Mouse (Mus musculus): ENCODE measurements around the gene Sp3. TPM values are rescaled to one million over a fixed set of nuclear protein-coding genes. Genes with fewer than 3 reads are reported as not detected.

Gene Sp3
- polyA plus RNA-seq, 2 experiments = 19.0 to 35.0 TPM

DNA sequence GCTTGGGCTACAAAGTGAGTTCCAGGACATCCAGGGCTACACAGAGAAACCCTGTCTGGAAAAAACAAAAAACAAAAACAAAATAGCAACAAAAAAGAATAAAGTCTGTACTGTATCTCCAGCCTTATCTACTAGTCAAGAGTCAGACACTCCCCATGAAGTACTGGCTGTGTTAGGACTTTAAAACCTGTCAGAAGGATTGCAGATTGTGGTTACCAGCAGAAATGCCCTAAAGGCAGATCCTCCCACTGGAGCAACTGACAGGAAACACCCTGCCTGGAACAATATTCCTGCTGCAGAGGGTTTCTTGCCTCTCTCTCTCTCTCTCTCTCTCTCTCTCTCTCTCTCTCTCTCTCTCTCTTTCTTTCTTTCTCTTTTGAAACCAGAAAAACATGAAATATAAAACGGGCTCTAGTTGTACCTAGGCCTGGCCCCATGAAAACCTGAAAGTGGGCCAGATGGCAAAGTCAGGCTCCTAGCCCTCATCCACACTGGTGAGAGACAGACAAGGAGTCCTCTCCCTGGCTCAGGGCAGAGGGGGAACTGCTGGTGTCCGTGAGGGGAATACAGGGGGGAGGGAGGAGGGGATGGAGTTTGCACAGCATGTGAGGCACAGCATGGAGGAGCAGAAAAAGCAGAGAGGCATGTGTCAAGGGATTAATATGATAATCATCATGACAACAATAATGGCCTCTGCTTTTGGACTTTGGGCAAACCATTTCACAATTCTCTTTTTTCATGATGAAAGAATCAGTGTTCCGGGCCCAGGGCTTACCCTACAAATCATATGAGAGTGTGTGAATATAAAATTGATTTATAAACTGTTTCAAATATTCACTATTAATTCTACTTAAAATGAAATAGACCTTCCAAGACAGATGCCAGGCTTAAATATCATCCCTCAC lies 25.6 kb upstream of the Sp3 start:
- ATAC-seq (ENCODE audit: insufficient read depth) (no peak), DNase-seq (ENCODE audit: low read depth in 3 of 3, low spot score in 3 of 3) (no peak)
- H3K9ac ChIP-seq (replicated peaks) = peak overlapping the region; percentile 27; the same call in 1 of the 2 replicates
- H3K27ac ChIP-seq = no peak overlapping the region
- no peaks in the 10 kb centered on the region for H3K27me3 ChIP-seq (ENCODE audit: control insufficient read depth, insufficient read depth, low read length)
- no peak overlapping the region for H3K4me3 ChIP-seq (ENCODE audit: insufficient read depth in 1 of 2, low read depth in 2 of 2, low read length in 2 of 2)
- H3K36me3 ChIP-seq (replicated peaks; ENCODE audit: control insufficient read depth, insufficient read depth, low read depth) = no peaks in the 10 kb centered on the region
- peaks cover 35 to 48% of the 10 kb centered on the region in 2 experiments for H3K4me1 ChIP-seq (replicated peaks; ENCODE audit: control insufficient read depth in 2 of 2, insufficient read depth in 2 of 2, low read length in 1 of 2)
- TF ChIP-seq EP300 (IDR thresholded peaks at IDR 0.05; ENCODE audit: low read depth) (no peak), CTCF (IDR thresholded peaks at IDR 0.05; ENCODE audit: low read depth) (no peak)
- 41% methylated on average over 3 of the region's 3 CpGs for WGBS (ENCODE audit: insufficient replicate concordance)
- peaks cover 3% of the 10 kb centered on the region; the same call in 1 of the 2 replicates for H3K9me3 ChIP-seq (ENCODE audit: control insufficient read depth, low read length)
- H3K4me2 ChIP-seq (ENCODE audit: low read depth) = no peak overlapping the region; the same call in 1 of the 2 replicates

DNA sequence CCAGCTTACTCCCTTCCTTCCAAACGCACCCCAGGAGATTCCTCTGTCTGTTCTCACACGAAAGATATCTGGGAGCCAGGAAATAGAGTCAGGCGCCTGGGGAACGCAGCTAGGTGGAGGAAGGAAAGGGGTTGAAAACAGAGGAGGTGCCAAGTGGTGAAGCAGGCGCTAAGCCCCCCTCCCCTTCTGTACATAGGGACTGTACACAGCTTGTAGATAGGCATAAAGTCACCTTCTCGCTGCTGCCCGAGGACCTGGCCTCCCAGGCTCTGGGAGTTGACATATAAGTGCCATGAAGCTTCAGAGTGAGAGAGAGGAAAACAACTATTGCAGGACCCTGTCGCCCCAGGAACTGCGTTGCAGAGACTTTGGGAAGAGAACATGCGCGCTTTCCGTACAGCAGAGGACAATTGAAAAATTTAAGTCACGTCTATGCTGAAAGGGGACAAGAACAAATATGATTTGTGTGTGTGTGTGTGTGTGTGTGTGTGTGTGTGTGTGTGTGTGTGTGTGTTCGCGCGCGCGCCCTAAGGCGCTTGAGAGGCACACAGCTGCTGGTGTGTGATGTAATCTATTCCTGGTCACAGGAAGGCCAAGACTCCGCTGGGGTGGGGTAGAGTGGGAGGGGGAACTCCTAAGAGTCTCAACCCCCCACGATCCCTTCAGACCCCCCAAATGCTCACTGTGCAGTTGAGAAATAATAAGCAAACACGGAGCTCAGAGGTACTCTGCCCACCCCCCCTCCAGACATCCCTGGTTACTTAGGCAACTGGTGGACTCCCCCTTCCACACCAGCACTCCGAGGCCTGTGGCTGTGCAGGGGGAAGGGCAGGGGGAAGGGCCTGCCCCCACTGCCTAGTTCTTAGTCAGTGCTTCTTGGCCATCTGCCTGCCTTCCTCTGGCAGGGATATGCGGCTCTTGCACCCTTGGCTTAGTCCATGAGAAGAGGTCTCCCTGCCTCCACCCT lies 23.8 kb upstream of the Sp3 start:
- DNase-seq (ENCODE audit: low read depth in 3 of 3, low spot score in 3 of 3) = no peak
- H3K9ac ChIP-seq (replicated peaks) = peak overlapping the region; percentile 34
- peaks cover 41 to 54% of the 10 kb centered on the region in 2 experiments for H3K4me1 ChIP-seq (replicated peaks; ENCODE audit: control insufficient read depth in 2 of 2, insufficient read depth in 2 of 2, low read length in 1 of 2)
- no peak for TF ChIP-seq EP300 (IDR thresholded peaks at IDR 0.05; ENCODE audit: low read depth)
- TF ChIP-seq CTCF (IDR thresholded peaks at IDR 0.05; ENCODE audit: low read depth) = no peak
- peak overlapping the region; percentile 83 for H3K27ac ChIP-seq
- no peaks in the 10 kb centered on the region for H3K9me3 ChIP-seq (ENCODE audit: control insufficient read depth, low read length)
- WGBS (ENCODE audit: insufficient replicate concordance) = 14% methylated on average over 24 of the region's 24 CpGs
- H3K4me2 ChIP-seq (ENCODE audit: low read depth) = peak overlapping the region; percentile 62
- no peak for ATAC-seq (ENCODE audit: insufficient read depth)
- H3K4me3 ChIP-seq (ENCODE audit: insufficient read depth in 1 of 2, low read depth in 2 of 2, low read length in 2 of 2) = no peak overlapping the region; a peak in 1 of 4 replicates
- no peaks in the 10 kb centered on the region for H3K27me3 ChIP-seq (ENCODE audit: control insufficient read depth, insufficient read depth, low read length)
- H3K36me3 ChIP-seq (replicated peaks; ENCODE audit: control insufficient read depth, insufficient read depth, low read depth) = no peaks in the 10 kb centered on the region

DNA sequence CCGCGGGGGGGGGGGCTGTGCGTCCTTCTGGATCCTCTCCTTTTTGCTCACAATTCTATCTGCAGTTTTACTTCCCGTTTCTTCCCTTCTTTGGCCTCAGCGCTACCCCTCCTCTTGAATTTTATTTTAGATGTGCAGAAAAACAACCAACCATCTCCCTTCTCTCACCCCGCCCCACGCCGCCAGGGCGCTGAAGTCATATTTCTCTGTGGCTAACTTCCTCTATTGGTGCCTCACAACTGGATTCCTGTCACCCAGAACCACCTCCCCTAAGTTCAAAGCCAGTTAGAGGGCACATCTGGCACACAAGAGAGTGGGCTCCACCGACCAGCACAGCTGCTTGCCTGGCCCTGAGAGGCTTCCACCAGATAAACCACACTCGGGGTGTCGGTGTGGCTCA lies 22.8 kb upstream of the Sp3 start:
- ATAC-seq (ENCODE audit: insufficient read depth) = no peak
- Histone ChIP-seq H3K27ac (peak overlapping the region; percentile 83), H3K36me3 (replicated peaks; ENCODE audit: control insufficient read depth, insufficient read depth, low read depth) (no peaks in the 10 kb centered on the region), H3K9me3 (ENCODE audit: control insufficient read depth, low read length) (no peaks in the 10 kb centered on the region), H3K4me3 (ENCODE audit: insufficient read depth in 1 of 2, low read depth in 2 of 2, low read length in 2 of 2) (peak overlapping the region in 1 of 2 experiments; percentile 1; a peak in 1 of 4 replicates), H3K4me1 (replicated peaks; ENCODE audit: control insufficient read depth in 2 of 2, insufficient read depth in 2 of 2, low read length in 1 of 2) (peaks cover 41 to 54% of the 10 kb centered on the region in 2 experiments), H3K9ac (replicated peaks) (peak overlapping the region; percentile 34), H3K4me2 (ENCODE audit: low read depth) (peak overlapping the region; percentile 62), H3K27me3 (ENCODE audit: control insufficient read depth, insufficient read depth, low read length) (no peaks in the 10 kb centered on the region)
- TF ChIP-seq EP300 (IDR thresholded peaks at IDR 0.05; ENCODE audit: low read depth) (no peak), CTCF (IDR thresholded peaks at IDR 0.05; ENCODE audit: low read depth) (no peak; the same call in 1 of the 2 replicates)
- 10% methylated on average over 12 of the region's 12 CpGs for WGBS (ENCODE audit: insufficient replicate concordance)
- DNase-seq (ENCODE audit: low read depth in 3 of 3, low spot score in 3 of 3) = no peak

DNA sequence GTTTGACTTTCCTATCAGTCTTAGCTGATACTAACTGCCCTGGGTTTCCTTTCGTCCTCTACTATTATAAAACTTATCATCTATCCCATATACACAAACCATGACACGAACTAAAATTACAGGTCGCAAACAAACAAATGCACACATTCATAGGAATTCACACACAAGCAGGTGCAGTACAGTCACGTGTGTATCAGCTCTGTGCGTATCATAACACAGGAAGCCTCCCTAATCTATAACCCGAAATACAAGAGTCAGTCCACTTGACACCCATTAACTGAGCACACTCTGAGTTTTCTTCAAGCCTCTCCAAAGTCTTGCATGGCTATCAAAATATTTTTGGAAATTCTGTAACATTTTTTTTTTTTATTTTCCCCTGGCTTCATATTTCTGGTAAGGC lies 22.2 kb upstream of the Sp3 start:
- peak overlapping the region; percentile 47 for H3K4me2 ChIP-seq (ENCODE audit: low read depth)
- no peaks in the 10 kb centered on the region for H3K9me3 ChIP-seq (ENCODE audit: control insufficient read depth, low read length)
- TF ChIP-seq CTCF (IDR thresholded peaks at IDR 0.05; ENCODE audit: low read depth) = no peak
- TF ChIP-seq EP300 (IDR thresholded peaks at IDR 0.05; ENCODE audit: low read depth) = no peak
- no peaks in the 10 kb centered on the region for H3K36me3 ChIP-seq (replicated peaks; ENCODE audit: control insufficient read depth, insufficient read depth, low read depth)
- DNase-seq (ENCODE audit: low read depth in 3 of 3, low spot score in 3 of 3) = no peak
- peaks cover 46 to 59% of the 10 kb centered on the region in 2 experiments for H3K4me1 ChIP-seq (replicated peaks; ENCODE audit: control insufficient read depth in 2 of 2, insufficient read depth in 2 of 2, low read length in 1 of 2)
- peak overlapping the region; percentile 83 for H3K27ac ChIP-seq
- no peaks in the 10 kb centered on the region for H3K27me3 ChIP-seq (ENCODE audit: control insufficient read depth, insufficient read depth, low read length)
- H3K9ac ChIP-seq (replicated peaks) = no peak overlapping the region; the same call in 1 of the 2 replicates
- 35% methylated on average over 6 of the region's 6 CpGs for WGBS (ENCODE audit: insufficient replicate concordance)
- ATAC-seq (ENCODE audit: insufficient read depth) = peak; percentile 75
- H3K4me3 ChIP-seq (ENCODE audit: insufficient read depth in 1 of 2, low read depth in 2 of 2, low read length in 2 of 2) = no peak overlapping the region
